Mouse (Mus musculus): ENCODE data around the gene Samd4b. TPM values are rescaled to one million over a fixed set of nuclear protein-coding genes. Genes with fewer than 3 reads are reported as not detected.

Samd4b gene
- total RNA-seq, 1 experiment = 30.3 TPM

DNA sequence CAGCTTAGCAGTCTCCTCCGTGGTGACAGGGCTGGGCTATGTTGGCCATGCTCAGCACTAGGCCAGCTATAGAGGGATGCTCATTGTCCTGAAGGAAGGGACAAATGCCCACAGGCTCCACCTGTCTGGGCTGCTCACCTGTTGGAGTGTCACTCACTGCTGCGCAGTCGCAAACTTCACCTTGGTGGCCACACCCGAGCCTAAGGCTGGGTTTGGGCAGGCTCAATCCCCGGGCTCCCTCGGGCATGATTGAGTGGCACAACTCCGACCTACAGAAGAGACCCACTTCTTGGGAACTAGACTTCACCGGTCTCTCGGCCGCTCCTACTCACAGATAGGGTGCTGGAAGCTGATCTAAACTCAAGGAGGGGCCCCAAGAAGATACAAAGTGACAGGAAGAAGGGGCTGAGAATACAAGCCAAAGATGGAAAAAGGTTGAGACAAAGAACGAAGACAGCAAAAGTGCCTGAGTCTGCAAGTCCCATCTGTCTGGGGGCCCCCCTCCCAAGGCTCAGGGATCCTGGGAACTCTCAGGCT, 226.9 kb downstream of the Samd4b start:
- TF ChIP-seq ZC3H11A (IDR thresholded peaks at IDR 0.05; ENCODE audit: borderline replicate concordance, low read depth, low read length) (no peak), CHD2 (IDR thresholded peaks at IDR 0.05; ENCODE audit: low read depth, low read length) (no peak), MAFK (IDR thresholded peaks at IDR 0.05; ENCODE audit: insufficient read depth, low read depth, low read length) (no peak), HCFC1 (IDR thresholded peaks at IDR 0.05; ENCODE audit: borderline replicate concordance, insufficient read depth, low read length) (no peak), ZNF384 (IDR thresholded peaks at IDR 0.05; ENCODE audit: low read depth, low read length) (no peak)
- H3K9me3 ChIP-seq (ENCODE audit: control insufficient read depth, insufficient read depth, low read depth, low read length) = no peaks in the 10 kb centered on the region
- in situ Hi-C loops (cut with MboI; ENCODE audit: low sequenced_read_pairs in 2 of 2, unreplicated experiment in 2 of 2) = no loop called here
- H3K9ac ChIP-seq (ENCODE audit: insufficient read depth, low read depth, low read length, poor library complexity, severe bottlenecking) = peak overlapping the region; percentile 91
- peaks cover 0 to 9% of the 10 kb centered on the region in 2 experiments; a peak in 2 of 4 replicates for H3K4me1 ChIP-seq (ENCODE audit: control insufficient read depth in 2 of 2, insufficient read depth in 2 of 2, low read length in 2 of 2, poor library complexity in 1 of 2)
- peaks cover 15% of the 10 kb centered on the region; the same call in 1 of the 2 replicates for H3K36me3 ChIP-seq (ENCODE audit: control insufficient read depth, insufficient read depth, low read length, poor library complexity, severe bottlenecking)
- DNase-seq (ENCODE audit: low read depth, low spot score) = no peak
- peak overlapping the region; percentile 83 to 87 for H3K4me3 ChIP-seq (ENCODE audit: insufficient read depth in 1 of 2, low read depth in 1 of 2, low read length in 2 of 2, poor library complexity in 1 of 2, severe bottlenecking in 1 of 2)
- no peak overlapping the region for H3K27ac ChIP-seq (ENCODE audit: insufficient read depth, low read depth, low read length, poor library complexity, severe bottlenecking)

DNA sequence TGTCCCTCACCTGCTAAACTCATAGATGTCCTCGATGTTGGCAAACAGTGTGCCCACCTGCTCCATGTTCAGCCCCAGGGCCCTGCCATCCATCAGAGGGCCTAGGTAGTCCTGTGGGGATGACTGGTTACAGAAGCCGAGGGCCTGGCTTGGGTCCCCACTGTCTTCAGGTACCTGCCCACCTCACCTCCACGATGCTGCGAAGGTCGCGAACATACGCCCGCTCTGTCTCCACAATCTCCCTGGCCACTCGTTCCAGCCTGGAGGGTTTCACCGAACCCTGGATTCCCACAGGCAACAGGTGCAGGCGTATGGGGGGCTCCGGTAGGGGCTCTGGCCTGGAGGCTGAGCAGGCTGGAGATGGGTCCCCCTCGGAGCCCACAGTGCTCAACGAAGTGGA, 227.9 kb downstream of the Samd4b start:
- H3K4me3 ChIP-seq (ENCODE audit: insufficient read depth in 1 of 2, low read depth in 1 of 2, low read length in 2 of 2, poor library complexity in 1 of 2, severe bottlenecking in 1 of 2) = no peak overlapping the region
- no peaks in the 10 kb centered on the region for H3K9me3 ChIP-seq (ENCODE audit: control insufficient read depth, insufficient read depth, low read depth, low read length)
- H3K36me3 ChIP-seq (ENCODE audit: control insufficient read depth, insufficient read depth, low read length, poor library complexity, severe bottlenecking) = peaks cover 15% of the 10 kb centered on the region; the same call in 1 of the 2 replicates
- H3K4me1 ChIP-seq (ENCODE audit: control insufficient read depth in 2 of 2, insufficient read depth in 2 of 2, low read length in 2 of 2, poor library complexity in 1 of 2) = peaks cover 0 to 9% of the 10 kb centered on the region in 2 experiments; a peak in 2 of 4 replicates
- no peak overlapping the region for H3K27ac ChIP-seq (ENCODE audit: insufficient read depth, low read depth, low read length, poor library complexity, severe bottlenecking)
- in situ Hi-C loops (cut with MboI; ENCODE audit: low sequenced_read_pairs in 2 of 2, unreplicated experiment in 2 of 2) = no loop called here
- no peak for DNase-seq (ENCODE audit: low read depth, low spot score)
- no peak overlapping the region for H3K9ac ChIP-seq (ENCODE audit: insufficient read depth, low read depth, low read length, poor library complexity, severe bottlenecking)
- TF ChIP-seq CHD2 (IDR thresholded peaks at IDR 0.05; ENCODE audit: low read depth, low read length) (no peak), ZNF384 (IDR thresholded peaks at IDR 0.05; ENCODE audit: low read depth, low read length) (no peak), ZC3H11A (IDR thresholded peaks at IDR 0.05; ENCODE audit: borderline replicate concordance, low read depth, low read length) (no peak), HCFC1 (IDR thresholded peaks at IDR 0.05; ENCODE audit: borderline replicate concordance, insufficient read depth, low read length) (no peak), MAFK (IDR thresholded peaks at IDR 0.05; ENCODE audit: insufficient read depth, low read depth, low read length) (no peak)

- in situ Hi-C loops (cut with MboI; ENCODE audit: low sequenced_read_pairs in 2 of 2, unreplicated experiment in 2 of 2) = no loop called here
- no peak overlapping the region for H3K4me3 ChIP-seq (ENCODE audit: insufficient read depth in 1 of 2, low read depth in 1 of 2, low read length in 2 of 2, poor library complexity in 1 of 2, severe bottlenecking in 1 of 2)
- peaks cover 0 to 3% of the 10 kb centered on the region in 2 experiments; a peak in 2 of 4 replicates for H3K4me1 ChIP-seq (ENCODE audit: control insufficient read depth in 2 of 2, insufficient read depth in 2 of 2, low read length in 2 of 2, poor library complexity in 1 of 2)
- H3K27ac ChIP-seq (ENCODE audit: insufficient read depth, low read depth, low read length, poor library complexity, severe bottlenecking) = no peak overlapping the region
- H3K9me3 ChIP-seq (ENCODE audit: control insufficient read depth, insufficient read depth, low read depth, low read length) = no peaks in the 10 kb centered on the region
- DNase-seq (ENCODE audit: low read depth, low spot score) = no peak
- H3K36me3 ChIP-seq (ENCODE audit: control insufficient read depth, insufficient read depth, low read length, poor library complexity, severe bottlenecking) = peaks cover 15% of the 10 kb centered on the region; the same call in 1 of the 2 replicates
- no peak overlapping the region for H3K9ac ChIP-seq (ENCODE audit: insufficient read depth, low read depth, low read length, poor library complexity, severe bottlenecking)
- TF ChIP-seq HCFC1 (IDR thresholded peaks at IDR 0.05; ENCODE audit: borderline replicate concordance, insufficient read depth, low read length) (no peak), MAFK (IDR thresholded peaks at IDR 0.05; ENCODE audit: insufficient read depth, low read depth, low read length) (no peak), CHD2 (IDR thresholded peaks at IDR 0.05; ENCODE audit: low read depth, low read length) (no peak), ZNF384 (IDR thresholded peaks at IDR 0.05; ENCODE audit: low read depth, low read length) (no peak), ZC3H11A (IDR thresholded peaks at IDR 0.05; ENCODE audit: borderline replicate concordance, low read depth, low read length) (no peak)
These were observed 229.5 kb downstream of the Samd4b start for GRCm38 (mm10) chr7:28368276-28368920.

DNA sequence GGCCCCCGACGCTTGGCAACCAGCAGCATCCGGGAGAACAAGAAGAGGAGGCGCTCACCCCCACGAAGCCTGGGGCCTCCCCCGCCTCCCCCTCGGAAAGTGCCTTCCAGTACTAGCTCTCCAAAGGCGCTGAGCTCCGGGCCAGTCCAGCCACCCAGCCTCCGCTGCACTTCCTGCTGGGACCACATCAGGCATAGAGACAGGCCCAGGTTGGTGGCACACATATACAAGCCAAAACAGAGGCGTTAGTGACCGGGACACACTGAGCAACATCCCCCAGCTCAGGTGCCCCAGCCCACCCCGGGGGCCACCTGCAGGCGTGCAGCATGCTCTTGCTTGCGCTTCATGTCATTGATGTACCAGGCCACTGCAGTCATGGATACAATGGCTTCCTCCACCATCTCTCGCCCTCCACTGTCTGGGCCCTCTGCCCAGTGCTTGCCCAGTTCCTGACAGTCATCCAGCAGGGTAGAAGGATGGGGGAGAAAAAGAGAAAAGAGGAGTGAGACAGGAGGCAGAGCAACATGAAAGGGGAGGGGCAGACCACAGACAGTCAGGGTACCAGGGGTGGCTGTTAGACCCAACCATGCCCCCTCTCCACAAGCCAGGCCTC, 230.2 kb downstream of the Samd4b start:
- TF ChIP-seq CHD2 (IDR thresholded peaks at IDR 0.05; ENCODE audit: low read depth, low read length) = no peak
- no peak for TF ChIP-seq ZC3H11A (IDR thresholded peaks at IDR 0.05; ENCODE audit: borderline replicate concordance, low read depth, low read length)
- peaks cover 0 to 4% of the 10 kb centered on the region in 2 experiments; a peak in 2 of 4 replicates for H3K4me1 ChIP-seq (ENCODE audit: control insufficient read depth in 2 of 2, insufficient read depth in 2 of 2, low read length in 2 of 2, poor library complexity in 1 of 2)
- in situ Hi-C loops (cut with MboI; ENCODE audit: low sequenced_read_pairs in 2 of 2, unreplicated experiment in 2 of 2) = no loop called here
- peaks cover 15% of the 10 kb centered on the region; the same call in 1 of the 2 replicates for H3K36me3 ChIP-seq (ENCODE audit: control insufficient read depth, insufficient read depth, low read length, poor library complexity, severe bottlenecking)
- H3K4me3 ChIP-seq (ENCODE audit: insufficient read depth in 1 of 2, low read depth in 1 of 2, low read length in 2 of 2, poor library complexity in 1 of 2, severe bottlenecking in 1 of 2) = no peak overlapping the region
- no peak overlapping the region for H3K27ac ChIP-seq (ENCODE audit: insufficient read depth, low read depth, low read length, poor library complexity, severe bottlenecking)
- no peak for DNase-seq (ENCODE audit: low read depth, low spot score)
- no peak overlapping the region for H3K9ac ChIP-seq (ENCODE audit: insufficient read depth, low read depth, low read length, poor library complexity, severe bottlenecking)
- H3K9me3 ChIP-seq (ENCODE audit: control insufficient read depth, insufficient read depth, low read depth, low read length) = no peaks in the 10 kb centered on the region
